ENCODE assay signal across 9 mouse cellular contexts in genomic region chr3:70500991-70501961, GRCm38 (mm10).
A peak's percentile ranks its signal among the peaks of the same experiment; 100 is the strongest.
DNase-seq lines count a peak whose midpoint lies in the region; ATAC-seq and TF ChIP-seq lines count a peak whose summit lies in the region.
"Had no signal": no experiment of that assay in that cellular context is flagged by ENCODE, and none has a peak within 500 bp of the region (broad histone marks: within the 10 kb centered on the region; RNA-seq: fewer than 3 reads in every experiment).

No protein-coding gene starts in this region.

- intact Hi-C loops in left cerebral cortex, postnatal 4 days (cut with DNase I) = no loop called here
- intact Hi-C loops in left cerebral cortex, adult 2 months (cut with DNase I) = no loop called here

- H3K36me3 ChIP-seq in forebrain, embryonic 13.5 days (ENCODE audit: poor library complexity, severe bottlenecking) = no peaks in the 10 kb centered on the region
- H3K36me3 ChIP-seq in midbrain, embryonic 16.5 days (ENCODE audit: control insufficient read depth, insufficient read depth, low read length) = no peaks in the 10 kb centered on the region
- H3K36me3 ChIP-seq: heart, embryonic 10.5 days had no signal

- no peak overlapping the region for H3K27ac ChIP-seq in left cerebral cortex, adult 2 months
- H3K27ac ChIP-seq in forebrain, embryonic 13.5 days = peak overlapping the region; percentile 4; the same call in 1 of the 2 replicates
- H3K27ac ChIP-seq in midbrain, embryonic 16.5 days (ENCODE audit: low read length) = peak overlapping the region; percentile 19
- H3K27ac ChIP-seq: heart, embryonic 10.5 days had no signal

- peaks cover 13% of the 10 kb centered on the region for H3K4me1 ChIP-seq in forebrain, embryonic 13.5 days
- H3K4me1 ChIP-seq in midbrain, embryonic 16.5 days (ENCODE audit: control insufficient read depth, insufficient read depth, low read length) = peaks cover 6% of the 10 kb centered on the region; the same call in 1 of the 2 replicates
- H3K4me1 ChIP-seq: heart, embryonic 10.5 days had no signal

- no peak overlapping the region for H3K4me2 ChIP-seq in forebrain, embryonic 13.5 days
- no peak overlapping the region for H3K4me2 ChIP-seq in midbrain, embryonic 16.5 days (ENCODE audit: low read length)

- 37% methylated on average over 9 of the region's 9 CpGs for WGBS in forebrain, embryonic 13.5 days
- WGBS in midbrain, embryonic 16.5 days = 29% methylated on average over 9 of the region's 9 CpGs

- peak; percentile 18 for DNase-seq in left cerebral cortex, postnatal 4 days
- no peak for DNase-seq in left cerebral cortex, adult 2 months (ENCODE audit: extremely low spot score in 1 of 2, low spot score in 2 of 2)
- peak; percentile 2 for DNase-seq in embryo, embryonic 9.5 days (ENCODE audit: extremely low spot score)
- no peak for DNase-seq in urinary bladder, postnatal 10 days (ENCODE audit: low spot score)
- DNase-seq in heart, adult 11 months = no peak
- DNase-seq: liver had no signal

- no peaks in the 10 kb centered on the region for H3K27me3 ChIP-seq in forebrain, embryonic 13.5 days
- H3K27me3 ChIP-seq in midbrain, embryonic 16.5 days (ENCODE audit: control insufficient read depth, insufficient read depth, low read depth, low read length) = no peaks in the 10 kb centered on the region

- H3K9ac ChIP-seq in forebrain, embryonic 13.5 days = no peak overlapping the region
- H3K9ac ChIP-seq in midbrain, embryonic 16.5 days (ENCODE audit: low read depth, low read length) = no peak overlapping the region

- TF ChIP-seq CTCF in left cerebral cortex, adult 2 months (IDR thresholded peaks at IDR 0.05) = no peak

- no peak overlapping the region for H3K4me3 ChIP-seq in left cerebral cortex, adult 2 months
- H3K4me3 ChIP-seq in forebrain, embryonic 13.5 days = no peak overlapping the region
- H3K4me3 ChIP-seq in midbrain, embryonic 16.5 days (ENCODE audit: low read depth, low read length) = no peak overlapping the region
- H3K4me3 ChIP-seq: heart, embryonic 10.5 days had no signal

- no peaks in the 10 kb centered on the region for H3K9me3 ChIP-seq in forebrain, embryonic 13.5 days (replicated peaks)
- H3K9me3 ChIP-seq in midbrain, embryonic 16.5 days (replicated peaks; ENCODE audit: control insufficient read depth, low read length, poor library complexity, severe bottlenecking) = no peaks in the 10 kb centered on the region
- H3K9me3 ChIP-seq: heart, embryonic 10.5 days had no signal

- ATAC-seq in forebrain, embryonic 13.5 days = peak; percentile 60
- ATAC-seq in midbrain, embryonic 16.5 days = peak; percentile 76

Comparison
In these comparisons a context has a peak if more than half of its experiments do, and no peak if none do; other contexts are left out.
1. DNase-seq: peak in left cerebral cortex, postnatal 4 days (single experiment) and embryo, embryonic 9.5 days (single experiment); none in left cerebral cortex, adult 2 months (0 of 2), urinary bladder, postnatal 10 days (single experiment) and heart, adult 11 months (single experiment).